Mouse (Mus musculus) liver, embryonic 14.5 days (tissue): ENCODE data around the gene H2-T23.

Source experiments
- CTCF ChIP-seq: IDR thresholded peaks from 2 replicates; pipeline ENCODE4 v1.5.1; 2016; ENCODE audit warnings: antibody characterized with exemption, low read depth, control low read depth
- EP300 ChIP-seq: IDR thresholded peaks from 2 replicates; pipeline ENCODE4 v1.6.1; 2016; ENCODE audit warnings: antibody characterized with exemption, low read depth

GRCm38 (mm10) chr17:36028879-36029619 is 3.6 kb downstream of the H2-T23 start:
- TF ChIP-seq CTCF (no peak), EP300 (no peak)
